Mouse (Mus musculus) neural tube, embryonic 10.5 days (tissue): ENCODE measurements at regions not wholly inside any gene's neighbourhood (a gene's known extent, or its start where the extent isn't known, plus 50 kb on each side); places are given as distances from the start of the nearest gene placed in this dataset.

Source experiments
- DNase-seq: peaks from one replicate; pipeline ENCODE4 v3.0.0-alpha.2; 2017; ENCODE audit warnings: low spot score; ENCODE audit errors: extremely low spot score

- no peak for DNase-seq
These were observed 576.3 kb upstream of the Plxna2 start for GRCm38 (mm10) chr1:194041393-194042352.

DNA sequence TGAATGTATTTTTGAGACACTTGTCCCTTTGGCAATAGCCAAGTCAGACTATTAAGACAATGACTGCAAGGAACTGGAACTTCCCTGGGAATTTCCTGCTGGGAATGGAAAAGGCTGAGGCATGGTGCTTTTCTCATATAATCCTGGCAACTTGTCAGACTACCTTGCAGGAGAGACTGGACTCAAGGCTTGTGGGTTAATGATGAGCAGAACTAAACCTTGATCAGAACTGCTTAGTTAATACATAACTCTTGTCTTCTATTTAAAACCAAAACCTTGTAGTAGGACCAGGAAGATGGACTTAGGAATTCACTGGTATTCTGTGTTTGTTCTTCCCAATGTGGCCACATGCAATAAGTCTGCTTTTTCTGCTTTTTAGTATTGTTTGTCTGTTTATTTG is 579.3 kb upstream of the Plxna2 start:
- DNase-seq, result no peak

- DNase-seq, result no peak
These were observed 583.7 kb upstream of the Plxna2 start for GRCm38 (mm10) chr1:194034199-194034883.

DNA sequence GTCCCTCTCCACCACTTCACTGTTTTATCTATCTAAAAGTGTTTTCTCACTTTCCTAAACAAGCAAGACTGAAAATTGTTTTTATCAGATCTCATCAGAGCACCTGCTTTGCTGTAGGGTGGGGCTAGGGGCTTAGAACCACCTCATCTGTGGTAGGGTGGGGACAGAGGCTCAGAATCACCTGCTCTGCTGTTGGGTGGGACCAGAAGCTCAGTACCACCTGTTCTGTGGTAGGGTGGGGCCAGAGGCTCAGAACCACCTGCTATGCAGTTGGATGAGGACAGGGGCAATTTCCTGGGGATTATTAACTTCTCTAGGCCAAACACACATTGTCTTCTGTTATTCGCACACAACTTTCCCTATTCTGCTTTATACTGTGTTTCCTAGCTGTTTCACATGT is 585.4 kb upstream of the Plxna2 start:
- no peak for DNase-seq

- no peak for DNase-seq
These were observed 587.3 kb upstream of the Plxna2 start for GRCm38 (mm10) chr1:194030651-194031228.

GRCm38 (mm10) chr1:194026958-194027692 is 590.9 kb upstream of the Plxna2 start:
- no peak for DNase-seq

- no peak for DNase-seq
These were observed 591.8 kb upstream of the Plxna2 start for GRCm38 (mm10) chr1:194026213-194026612.

GRCm38 (mm10) chr1:194019282-194019681 is 598.7 kb upstream of the Plxna2 start:
- no peak for DNase-seq

GRCm38 (mm10) chr1:193992226-193992625 is 622.1 kb upstream of the Camk1g start:
- no peak for DNase-seq

- DNase-seq, result no peak
These were observed 620.0 kb upstream of the Camk1g start for GRCm38 (mm10) chr1:193989956-193990675.

DNA sequence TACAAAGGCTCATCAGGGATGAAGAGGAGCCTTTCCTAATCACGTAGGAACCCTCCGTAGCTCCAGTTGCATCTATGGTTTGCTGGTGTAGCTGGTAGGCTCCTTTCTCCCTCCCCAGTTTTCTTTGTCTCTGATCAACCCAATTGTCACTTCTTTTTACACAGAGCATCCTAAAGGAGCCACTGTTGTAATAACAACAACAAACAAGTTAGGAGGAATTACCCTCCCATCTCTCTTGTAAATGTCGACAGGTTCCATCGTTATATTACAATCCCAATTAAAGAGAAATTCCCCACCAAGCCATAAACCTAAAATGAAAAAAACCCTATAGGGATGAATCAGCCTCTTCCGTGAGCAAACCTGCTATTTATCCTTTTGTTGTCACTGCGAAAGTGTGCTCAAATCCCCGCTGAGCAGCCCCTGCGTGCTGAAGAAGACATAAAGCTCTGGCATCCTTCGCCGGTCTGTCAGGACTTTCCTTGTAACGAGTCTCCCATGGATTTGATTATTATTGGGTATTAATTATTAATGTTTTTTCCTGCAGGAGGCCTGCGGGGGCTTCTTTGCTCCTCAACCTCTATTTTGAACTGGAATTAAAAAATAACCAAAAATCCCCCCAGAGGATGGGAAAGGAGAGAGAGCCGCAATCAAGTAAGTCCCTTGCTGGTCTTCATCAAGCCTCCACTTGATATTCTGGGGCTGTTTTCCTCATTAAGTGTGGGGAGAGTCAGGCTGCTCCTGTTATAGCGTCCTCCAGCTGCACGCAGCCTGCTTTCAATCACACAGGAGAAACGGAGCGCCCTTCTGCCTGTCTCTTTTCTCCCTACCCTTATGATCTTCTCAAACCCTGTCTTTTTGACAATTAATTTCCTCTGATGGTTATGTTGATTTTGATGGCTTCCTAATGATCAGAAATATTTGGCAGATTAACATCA is 619.1 kb upstream of the Camk1g start:
- peak; percentile 23 for DNase-seq

GRCm38 (mm10) chr1:193980571-193980970 is 610.5 kb upstream of the Camk1g start:
- DNase-seq, result no peak

DNA sequence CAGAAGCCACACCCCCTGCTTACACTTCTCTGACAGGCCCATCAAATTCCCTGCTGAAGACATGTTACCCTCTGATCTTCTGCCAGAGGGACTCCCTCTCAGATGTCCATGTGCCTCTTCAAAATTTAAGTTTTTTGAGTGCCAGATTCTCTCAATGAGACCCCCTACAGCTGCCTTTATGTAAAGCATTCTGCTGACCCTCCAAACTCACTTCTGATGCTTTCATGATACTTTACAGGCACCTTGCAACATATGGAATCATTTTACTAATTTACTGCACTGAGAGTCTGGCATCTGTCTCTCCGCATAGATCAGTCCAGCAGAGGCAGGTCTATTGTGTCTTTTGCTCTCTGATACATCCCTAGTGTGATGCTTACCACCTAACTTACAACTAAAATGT is 601.4 kb upstream of the Camk1g start:
- DNase-seq, result no peak

DNA sequence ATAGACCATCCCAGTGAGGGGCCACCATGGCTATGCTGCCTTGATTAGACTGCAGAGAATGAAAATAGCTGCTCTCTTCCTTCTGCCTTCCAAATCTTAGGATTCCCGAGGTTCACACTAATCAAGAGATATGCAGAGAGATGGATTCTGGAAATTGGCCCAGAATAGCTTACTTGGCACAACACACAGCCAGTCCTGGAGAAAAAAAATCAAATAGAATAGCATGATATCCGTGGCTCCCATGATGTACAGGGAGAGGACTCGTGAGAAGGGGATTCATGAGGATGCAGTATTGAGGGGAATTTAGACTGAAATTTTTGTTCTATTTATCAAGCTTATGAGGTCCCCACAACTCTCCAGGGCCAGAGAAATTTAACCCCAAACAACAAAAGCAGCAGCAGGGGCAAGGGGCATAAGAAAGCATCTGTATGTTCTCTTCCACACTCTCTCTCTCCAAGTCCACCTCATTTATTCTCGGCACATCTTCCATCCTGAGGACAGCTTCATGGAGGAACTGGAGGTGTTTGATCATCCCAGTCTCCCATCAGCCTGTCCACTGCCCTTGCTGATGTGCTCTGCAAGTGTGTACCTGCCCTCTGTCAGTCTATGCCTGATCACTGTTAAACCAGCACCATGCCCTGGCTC is 599.3 kb upstream of the Camk1g start:
- DNase-seq, result no peak

- DNase-seq, result no peak
These were observed 598.1 kb upstream of the Camk1g start for GRCm38 (mm10) chr1:193967957-193968926.

- no peak for DNase-seq
These were observed 596.8 kb upstream of the Camk1g start for GRCm38 (mm10) chr1:193966652-193967555.

GRCm38 (mm10) chr1:193965278-193965677 is 595.2 kb upstream of the Camk1g start:
- DNase-seq, result no peak
